Mouse (Mus musculus): ENCODE measurements at regions not wholly inside any gene's neighbourhood (a gene's known extent, or its start where the extent isn't known, plus 50 kb on each side); places are given as distances from the start of the nearest gene placed in this dataset.
A peak's percentile ranks its signal among the peaks of the same experiment; 100 is the strongest.

DNA sequence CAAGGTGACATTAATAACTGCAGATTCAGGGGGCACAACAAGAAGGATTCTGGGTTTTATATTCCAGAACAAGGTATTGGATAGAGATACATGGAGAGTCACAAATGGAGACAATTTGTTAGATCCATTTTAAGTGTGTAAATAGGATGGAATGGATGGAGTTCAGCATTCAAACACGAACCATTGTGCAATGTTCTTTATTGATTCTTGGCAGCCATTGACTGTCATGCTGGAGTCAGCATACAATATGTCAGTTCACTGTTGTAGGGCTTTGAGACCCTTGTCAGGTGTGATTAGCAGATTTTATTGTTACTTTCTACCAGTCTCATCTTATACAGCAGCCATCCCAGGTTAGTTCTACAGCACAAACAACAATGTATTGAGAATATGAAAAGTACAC, 402.0 kb upstream of the Marcks start:
- no peak for ATAC-seq (replicated peaks; ENCODE audit: extremely low read depth, insufficient read depth, low FRiP score)
- H3K9ac ChIP-seq (ENCODE audit: low read length), result no peak overlapping the region
- H3K4me1 ChIP-seq (ENCODE audit: control insufficient read depth, insufficient read depth, low read length), result no peaks in the 10 kb centered on the region
- H3K27me3 ChIP-seq (ENCODE audit: control insufficient read depth, insufficient read depth, low read length), result no peaks in the 10 kb centered on the region
- H3K4me3 ChIP-seq (ENCODE audit: low read length), result no peak overlapping the region
- WGBS, result 71% methylated on average over 1 of the region's 1 CpGs
- H3K4me2 ChIP-seq (ENCODE audit: low read depth, low read length), result no peak overlapping the region
- H3K9me3 ChIP-seq (replicated peaks; ENCODE audit: control insufficient read depth, low read length), result no peaks in the 10 kb centered on the region
- no peak overlapping the region for H3K27ac ChIP-seq (ENCODE audit: low read length)
- H3K36me3 ChIP-seq (ENCODE audit: control insufficient read depth, insufficient read depth), result no peaks in the 10 kb centered on the region

DNA sequence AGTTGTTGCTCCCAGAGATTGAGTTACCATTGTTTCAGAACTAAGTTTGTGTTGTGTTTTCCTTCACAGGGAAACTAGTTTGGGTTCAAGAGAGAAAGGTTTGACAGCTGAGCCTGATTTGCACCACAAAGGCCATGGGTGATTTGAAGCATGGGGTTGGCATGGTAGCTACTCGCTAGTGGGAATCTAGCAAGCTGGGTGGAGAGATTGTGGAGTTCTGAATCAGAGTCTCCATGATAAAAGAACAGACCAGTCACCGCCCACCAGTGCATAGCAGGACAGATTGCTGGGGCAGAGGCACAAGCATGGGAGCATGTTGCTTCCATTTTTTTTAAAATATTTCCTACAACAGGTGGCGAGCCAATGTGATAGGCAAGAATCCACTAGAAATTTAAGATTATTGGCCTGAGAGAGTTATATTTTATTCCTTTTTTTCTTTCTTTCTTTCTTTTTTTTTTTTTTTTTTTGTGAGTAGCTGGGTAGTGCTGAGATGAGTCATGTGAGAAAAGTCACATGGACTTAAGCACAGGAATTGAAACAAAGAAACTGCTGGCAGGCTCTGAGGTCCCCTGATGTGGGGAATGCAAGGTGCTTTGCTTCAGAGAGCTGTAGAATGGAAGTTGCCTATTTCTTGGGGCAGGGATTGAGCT, 367.4 kb upstream of the Marcks start:
- no peaks in the 10 kb centered on the region for H3K36me3 ChIP-seq (ENCODE audit: control insufficient read depth, insufficient read depth)
- no peak for ATAC-seq (replicated peaks; ENCODE audit: extremely low read depth, insufficient read depth, low FRiP score)

GRCm38 (mm10) chr10:37504468-37504867, 365.7 kb upstream of the Marcks start:
- 63% methylated on average over 2 of the region's 2 CpGs for WGBS
- Histone ChIP-seq H3K4me2 (ENCODE audit: low read depth, low read length) (no peak overlapping the region), H3K27me3 (ENCODE audit: control insufficient read depth, insufficient read depth, low read length) (no peaks in the 10 kb centered on the region), H3K4me1 (ENCODE audit: control insufficient read depth, insufficient read depth, low read length) (no peaks in the 10 kb centered on the region), H3K36me3 (ENCODE audit: control insufficient read depth, insufficient read depth) (no peaks in the 10 kb centered on the region), H3K9me3 (replicated peaks; ENCODE audit: control insufficient read depth, low read length) (no peaks in the 10 kb centered on the region), H3K27ac (ENCODE audit: low read length) (no peak overlapping the region), H3K4me3 (ENCODE audit: low read length) (no peak overlapping the region), H3K9ac (ENCODE audit: low read length) (no peak overlapping the region)
- no peak for ATAC-seq (replicated peaks; ENCODE audit: extremely low read depth, insufficient read depth, low FRiP score)

More for the DNA sequence above, 367.4 kb upstream of the Marcks start:
- H3K4me3 ChIP-seq (ENCODE audit: low read length), result no peak overlapping the region
- H3K4me2 ChIP-seq (ENCODE audit: low read depth, low read length), result no peak overlapping the region
- no peak overlapping the region for H3K9ac ChIP-seq (ENCODE audit: low read length)
- no peaks in the 10 kb centered on the region for H3K9me3 ChIP-seq (replicated peaks; ENCODE audit: control insufficient read depth, low read length)
- WGBS, result 76% methylated on average over 3 of the region's 3 CpGs
- H3K27ac ChIP-seq (ENCODE audit: low read length), result no peak overlapping the region
- H3K4me1 ChIP-seq (ENCODE audit: control insufficient read depth, insufficient read depth, low read length), result no peaks in the 10 kb centered on the region
- H3K27me3 ChIP-seq (ENCODE audit: control insufficient read depth, insufficient read depth, low read length), result no peaks in the 10 kb centered on the region

GRCm38 (mm10) chr10:37502505-37502904, 363.8 kb upstream of the Marcks start:
- ATAC-seq (replicated peaks; ENCODE audit: extremely low read depth, insufficient read depth, low FRiP score), result no peak
- Histone ChIP-seq H3K4me2 (ENCODE audit: low read depth, low read length) (no peak overlapping the region), H3K36me3 (ENCODE audit: control insufficient read depth, insufficient read depth) (no peaks in the 10 kb centered on the region), H3K27ac (ENCODE audit: low read length) (no peak overlapping the region), H3K4me3 (ENCODE audit: low read length) (no peak overlapping the region), H3K9ac (ENCODE audit: low read length) (no peak overlapping the region), H3K9me3 (replicated peaks; ENCODE audit: control insufficient read depth, low read length) (no peaks in the 10 kb centered on the region), H3K4me1 (ENCODE audit: control insufficient read depth, insufficient read depth, low read length) (no peaks in the 10 kb centered on the region), H3K27me3 (ENCODE audit: control insufficient read depth, insufficient read depth, low read length) (no peaks in the 10 kb centered on the region)

DNA sequence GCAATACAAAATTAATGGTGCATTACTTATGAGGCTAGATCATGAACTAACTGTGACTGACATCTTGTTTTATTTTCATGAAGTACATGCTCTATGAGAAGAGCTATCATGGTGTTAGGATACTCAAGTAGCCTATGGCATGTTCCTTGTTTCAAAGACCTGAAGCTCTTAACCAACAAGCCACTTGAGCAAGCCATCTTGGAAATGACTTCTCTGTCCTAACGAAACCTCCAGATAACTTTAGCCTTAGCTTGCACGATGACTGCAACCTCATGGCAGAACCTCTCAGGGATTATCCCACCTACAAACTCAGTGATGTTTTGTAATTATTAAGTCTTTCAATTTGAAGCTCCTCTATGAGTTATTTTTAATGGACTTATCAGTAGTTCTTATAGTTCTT, 362.3 kb upstream of the Marcks start:
- H3K4me2 ChIP-seq (ENCODE audit: low read depth, low read length), result no peak overlapping the region
- no peak for ATAC-seq (replicated peaks; ENCODE audit: extremely low read depth, insufficient read depth, low FRiP score)
- 94% methylated on average over 2 of the region's 2 CpGs for WGBS

DNA sequence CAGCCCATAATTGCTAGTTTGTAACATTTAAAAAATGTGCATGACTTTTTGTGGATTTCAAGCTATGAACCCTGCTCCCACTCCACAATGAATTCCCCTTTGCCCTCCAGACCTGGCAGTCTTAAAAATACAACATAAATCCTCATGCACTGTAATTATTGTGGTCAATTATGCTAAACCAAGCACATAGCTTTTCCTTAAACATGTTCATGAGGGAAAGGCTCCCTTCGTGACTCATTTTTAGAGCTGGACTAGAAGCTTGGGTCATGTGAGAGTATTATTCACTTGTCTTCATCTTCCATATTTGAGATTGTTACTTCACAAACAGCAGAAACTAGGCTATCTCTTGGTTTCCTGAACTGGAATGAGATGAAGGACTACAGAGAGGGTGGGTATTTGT, 356.7 kb upstream of the Marcks start:
- H3K27me3 ChIP-seq (ENCODE audit: control insufficient read depth, insufficient read depth, low read length), result no peaks in the 10 kb centered on the region
- no peak overlapping the region for H3K4me3 ChIP-seq (ENCODE audit: low read length)
- no peak overlapping the region for H3K4me2 ChIP-seq (ENCODE audit: low read depth, low read length)
- no peak overlapping the region for H3K27ac ChIP-seq (ENCODE audit: low read length)
- H3K4me1 ChIP-seq (ENCODE audit: control insufficient read depth, insufficient read depth, low read length), result no peaks in the 10 kb centered on the region
- H3K9ac ChIP-seq (ENCODE audit: low read length), result no peak overlapping the region
- no peaks in the 10 kb centered on the region for H3K36me3 ChIP-seq (ENCODE audit: control insufficient read depth, insufficient read depth)
- 88% methylated on average over 1 of the region's 1 CpGs for WGBS
- no peak for ATAC-seq (replicated peaks; ENCODE audit: extremely low read depth, insufficient read depth, low FRiP score)
- no peaks in the 10 kb centered on the region for H3K9me3 ChIP-seq (replicated peaks; ENCODE audit: control insufficient read depth, low read length)

More for the DNA sequence above, 362.3 kb upstream of the Marcks start:
- no peaks in the 10 kb centered on the region for H3K9me3 ChIP-seq (replicated peaks; ENCODE audit: control insufficient read depth, low read length)
- no peaks in the 10 kb centered on the region for H3K4me1 ChIP-seq (ENCODE audit: control insufficient read depth, insufficient read depth, low read length)
- H3K27ac ChIP-seq (ENCODE audit: low read length), result no peak overlapping the region
- H3K36me3 ChIP-seq (ENCODE audit: control insufficient read depth, insufficient read depth), result no peaks in the 10 kb centered on the region
- H3K9ac ChIP-seq (ENCODE audit: low read length), result no peak overlapping the region
- H3K4me3 ChIP-seq (ENCODE audit: low read length), result no peak overlapping the region
- no peaks in the 10 kb centered on the region for H3K27me3 ChIP-seq (ENCODE audit: control insufficient read depth, insufficient read depth, low read length)

- Histone ChIP-seq H3K36me3 (ENCODE audit: control insufficient read depth, insufficient read depth) (no peaks in the 10 kb centered on the region), H3K4me3 (ENCODE audit: low read length) (no peak overlapping the region), H3K27ac (ENCODE audit: low read length) (no peak overlapping the region), H3K9ac (ENCODE audit: low read length) (no peak overlapping the region), H3K4me2 (ENCODE audit: low read depth, low read length) (no peak overlapping the region), H3K4me1 (ENCODE audit: control insufficient read depth, insufficient read depth, low read length) (no peaks in the 10 kb centered on the region), H3K9me3 (replicated peaks; ENCODE audit: control insufficient read depth, low read length) (no peaks in the 10 kb centered on the region), H3K27me3 (ENCODE audit: control insufficient read depth, insufficient read depth, low read length) (no peaks in the 10 kb centered on the region)
- no peak for ATAC-seq (replicated peaks; ENCODE audit: extremely low read depth, insufficient read depth, low FRiP score)
- 48% methylated on average over 3 of the region's 3 CpGs for WGBS
Measured at GRCm38 (mm10) chr10:37494552-37495166, 355.9 kb upstream of the Marcks start.

DNA sequence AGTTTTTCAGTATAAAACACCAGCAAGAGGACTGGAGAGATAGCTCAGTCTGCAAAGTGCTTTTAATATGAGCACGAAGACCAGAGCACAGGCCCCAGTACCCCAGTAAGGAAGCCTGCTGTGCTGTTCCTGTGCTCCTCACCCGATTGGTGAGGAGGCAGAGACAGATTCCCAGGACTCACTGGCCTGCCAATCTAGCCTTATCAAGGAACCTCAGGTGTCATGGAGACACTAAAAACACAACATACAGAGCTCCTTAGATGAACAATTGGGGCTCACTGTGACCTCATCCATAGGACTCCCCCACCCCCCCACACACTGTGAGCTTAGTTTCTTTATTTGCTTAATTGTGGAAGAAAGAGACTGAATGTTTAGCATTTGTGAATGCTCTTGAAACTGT, 355.4 kb upstream of the Marcks start:
- Histone ChIP-seq H3K9ac (ENCODE audit: low read length) (no peak overlapping the region), H3K4me2 (ENCODE audit: low read depth, low read length) (no peak overlapping the region), H3K27me3 (ENCODE audit: control insufficient read depth, insufficient read depth, low read length) (no peaks in the 10 kb centered on the region), H3K4me1 (ENCODE audit: control insufficient read depth, insufficient read depth, low read length) (no peaks in the 10 kb centered on the region), H3K27ac (ENCODE audit: low read length) (no peak overlapping the region), H3K36me3 (ENCODE audit: control insufficient read depth, insufficient read depth) (no peaks in the 10 kb centered on the region), H3K9me3 (replicated peaks; ENCODE audit: control insufficient read depth, low read length) (no peaks in the 10 kb centered on the region), H3K4me3 (ENCODE audit: low read length) (no peak overlapping the region)
- 37% methylated on average over 2 of the region's 2 CpGs for WGBS
- no peak for ATAC-seq (replicated peaks; ENCODE audit: extremely low read depth, insufficient read depth, low FRiP score)

DNA sequence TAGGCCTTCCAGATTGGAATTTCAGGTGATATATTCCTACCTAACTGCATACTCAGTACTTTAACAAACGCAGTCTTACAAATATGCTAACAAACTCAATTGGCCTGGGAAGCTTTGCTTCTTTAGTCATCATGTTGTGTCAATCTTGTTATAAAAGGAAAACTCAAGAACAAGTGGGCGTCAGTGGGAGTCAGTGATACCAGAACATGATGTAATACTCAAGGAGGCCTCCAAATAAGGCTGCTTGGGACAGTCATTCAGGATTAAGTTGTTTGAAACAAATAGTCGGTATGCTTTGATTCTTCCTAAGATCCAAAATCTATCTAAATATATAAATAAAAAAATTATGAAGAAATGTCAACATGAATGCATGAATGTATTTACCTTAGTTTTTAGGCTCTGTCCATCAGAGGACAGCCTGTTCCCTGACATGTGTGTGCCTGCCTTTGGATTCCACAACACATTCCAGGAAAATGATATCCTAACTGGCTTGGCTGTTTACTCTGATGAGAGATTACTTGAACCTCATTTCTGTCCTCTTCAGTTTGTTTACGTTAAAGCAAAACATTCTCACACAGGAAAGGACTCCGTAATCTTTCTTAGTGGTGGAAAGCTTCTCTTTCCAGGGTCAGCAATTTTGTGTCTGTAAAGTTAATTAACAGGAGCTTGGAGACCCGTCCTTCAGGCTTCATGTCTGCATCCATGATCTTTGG, 345.7 kb upstream of the Marcks start:
- H3K27ac ChIP-seq (ENCODE audit: low read length), result peak overlapping the region; percentile 11; the same call in 1 of the 2 replicates

More for the DNA sequence above, 345.7 kb upstream of the Marcks start:
- ATAC-seq (replicated peaks; ENCODE audit: extremely low read depth, insufficient read depth, low FRiP score), result no peak
- H3K9ac ChIP-seq (ENCODE audit: low read length), result no peak overlapping the region
- 53% methylated on average over 6 of the region's 6 CpGs for WGBS
- no peak overlapping the region for H3K4me2 ChIP-seq (ENCODE audit: low read depth, low read length)
- H3K27me3 ChIP-seq (ENCODE audit: control insufficient read depth, insufficient read depth, low read length), result no peaks in the 10 kb centered on the region
- no peaks in the 10 kb centered on the region for H3K9me3 ChIP-seq (replicated peaks; ENCODE audit: control insufficient read depth, low read length)
- no peaks in the 10 kb centered on the region for H3K4me1 ChIP-seq (ENCODE audit: control insufficient read depth, insufficient read depth, low read length)
- H3K4me3 ChIP-seq (ENCODE audit: low read length), result no peak overlapping the region
- H3K36me3 ChIP-seq (ENCODE audit: control insufficient read depth, insufficient read depth), result no peaks in the 10 kb centered on the region

Data from heart, embryonic 16.5 days (tissue).